Mouse (Mus musculus) brain, embryonic 14.5 days (tissue): ENCODE measurements at regions not wholly inside any gene's neighbourhood (a gene's known extent, or its start where the extent isn't known, plus 50 kb on each side); places are given as distances from the start of the nearest gene placed in this dataset.
A peak's percentile ranks its signal among the peaks of the same experiment; 100 is the strongest.

Source experiments
- DNase-seq: peaks from one replicate; pipeline ENCODE4 v3.0.0-alpha.2; 2011; ENCODE audit warnings: low read depth
- CTCF ChIP-seq: fragments of 200-500 bp; IDR thresholded peaks from 2 replicates; pipeline ENCODE4 v1.5.1; 2012; ENCODE audit warnings: inconsistent platforms, mild to moderate bottlenecking, moderate library complexity, borderline replicate concordance; ENCODE audit not compliant: insufficient read depth, insufficient read length; ENCODE audit errors: extremely low read depth
- POLR2A ChIP-seq: fragments of 200-500 bp; IDR thresholded peaks from 2 replicates; pipeline ENCODE4 v1.6.1; 2012; ENCODE audit warnings: mild to moderate bottlenecking, inconsistent platforms, borderline replicate concordance; ENCODE audit not compliant: poor library complexity, insufficient read depth, insufficient read length, severe bottlenecking; ENCODE audit errors: extremely low read depth

- no peak for DNase-seq
- TF ChIP-seq CTCF (no peak), POLR2A (no peak)
Measured at GRCm38 (mm10) chr14:100570026-100570425, 285.5 kb upstream of the Klf12 start.

GRCm38 (mm10) chr14:100561884-100562283, 277.4 kb upstream of the Klf12 start:
- no peak for TF ChIP-seq CTCF
- DNase-seq, result no peak

DNA sequence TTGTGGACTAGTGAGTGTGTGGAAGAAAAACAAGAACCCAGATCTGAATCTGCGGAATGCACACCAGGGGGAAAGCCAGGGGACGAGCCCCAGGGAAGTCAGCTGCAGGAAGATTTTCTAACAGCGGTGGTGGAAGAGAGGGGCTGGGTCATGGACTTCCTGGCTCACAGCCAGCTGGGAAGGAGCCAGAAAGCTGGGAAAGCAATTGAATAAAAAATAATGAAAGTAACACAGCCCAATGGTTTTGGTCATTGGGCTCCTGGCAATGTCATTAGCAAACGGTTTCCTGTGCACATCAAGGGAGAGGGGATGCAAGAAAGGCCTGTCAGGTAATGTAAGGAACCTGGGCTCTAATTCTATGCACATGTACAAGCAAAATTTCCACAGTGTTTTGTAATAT, 273.9 kb upstream of the Klf12 start:
- DNase-seq, result peak; percentile 84
- no peak for TF ChIP-seq CTCF

- no peak for DNase-seq
- no peak for TF ChIP-seq CTCF
- no peak for TF ChIP-seq POLR2A
Measured at GRCm38 (mm10) chr14:100552466-100552865, 268.0 kb upstream of the Klf12 start.

DNA sequence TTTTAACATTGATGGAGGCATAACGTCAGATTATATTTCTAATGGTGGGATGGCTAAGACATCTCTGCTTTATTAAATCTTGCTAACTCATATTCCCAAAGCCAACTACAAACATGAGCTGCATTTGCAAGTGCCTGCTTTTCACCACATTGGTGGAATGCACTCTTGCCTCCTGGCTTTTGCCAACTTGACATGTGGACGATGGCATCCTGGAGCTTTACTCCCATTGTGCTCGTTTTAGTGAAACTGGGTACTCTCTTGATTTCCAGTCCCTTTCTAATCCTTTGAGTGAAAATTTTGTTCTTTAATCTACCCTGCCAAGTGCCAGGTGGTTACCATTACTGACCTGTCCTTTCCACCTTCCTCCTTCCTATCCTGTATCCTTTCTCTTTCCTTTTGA, 265.8 kb upstream of the Klf12 start:
- DNase-seq, result no peak
- TF ChIP-seq POLR2A (no peak), CTCF (no peak)

GRCm38 (mm10) chr14:100530217-100530616, 245.7 kb upstream of the Klf12 start:
- DNase-seq, result no peak
- TF ChIP-seq POLR2A, result no peak

- DNase-seq, result no peak
- TF ChIP-seq POLR2A (no peak), CTCF (no peak)
Measured at GRCm38 (mm10) chr14:100529758-100530157, 245.3 kb upstream of the Klf12 start.

DNA sequence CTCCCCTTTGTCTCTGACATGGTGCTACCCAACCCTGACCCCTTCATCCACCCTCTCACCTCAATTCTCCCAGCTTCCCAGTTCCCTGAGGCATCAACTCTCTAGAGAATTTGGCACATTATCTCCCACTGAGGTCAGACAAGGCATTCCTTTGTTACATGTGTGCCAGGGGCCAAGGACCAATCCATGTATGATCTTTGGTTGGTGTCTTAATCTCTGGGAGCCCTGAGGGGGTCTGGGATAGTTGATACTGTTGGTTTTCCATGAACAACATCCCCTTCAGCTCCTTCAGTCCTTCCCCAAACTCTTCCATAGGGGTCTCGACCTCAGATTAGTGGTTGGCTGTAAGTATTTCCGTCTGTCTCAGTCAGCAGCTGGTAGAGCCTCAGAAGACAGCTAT, 224.9 kb upstream of the Klf12 start:
- TF ChIP-seq POLR2A, result no peak
- no peak for TF ChIP-seq CTCF
- DNase-seq, result no peak

- DNase-seq, result no peak
- TF ChIP-seq POLR2A (no peak), CTCF (no peak)
Measured at GRCm38 (mm10) chr14:100508087-100508486, 223.6 kb upstream of the Klf12 start.

- TF ChIP-seq CTCF, result no peak
- no peak for TF ChIP-seq POLR2A
- DNase-seq, result no peak
Measured at GRCm38 (mm10) chr14:100507616-100508015, 223.1 kb upstream of the Klf12 start.

DNA sequence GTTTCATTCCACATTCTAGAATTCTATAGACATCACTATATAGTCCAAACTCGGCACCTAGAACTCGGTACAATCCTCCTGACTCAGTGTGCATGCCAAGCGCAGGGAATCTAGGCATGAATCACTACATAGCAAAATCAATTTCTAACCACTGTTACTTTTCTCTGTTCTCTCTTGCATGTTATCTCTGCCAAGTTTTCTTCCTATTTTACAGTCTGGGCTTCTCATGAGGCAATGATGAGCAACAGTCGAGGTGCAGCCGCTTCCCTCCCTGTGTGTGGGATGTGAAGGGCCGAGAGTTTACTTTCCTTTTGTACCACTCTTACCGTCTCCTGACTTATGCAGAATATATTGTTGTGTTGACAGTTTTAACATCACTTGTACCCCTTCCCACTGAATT, 204.4 kb upstream of the Klf12 start:
- DNase-seq, result no peak
- no peak for TF ChIP-seq POLR2A
- TF ChIP-seq CTCF, result no peak

DNA sequence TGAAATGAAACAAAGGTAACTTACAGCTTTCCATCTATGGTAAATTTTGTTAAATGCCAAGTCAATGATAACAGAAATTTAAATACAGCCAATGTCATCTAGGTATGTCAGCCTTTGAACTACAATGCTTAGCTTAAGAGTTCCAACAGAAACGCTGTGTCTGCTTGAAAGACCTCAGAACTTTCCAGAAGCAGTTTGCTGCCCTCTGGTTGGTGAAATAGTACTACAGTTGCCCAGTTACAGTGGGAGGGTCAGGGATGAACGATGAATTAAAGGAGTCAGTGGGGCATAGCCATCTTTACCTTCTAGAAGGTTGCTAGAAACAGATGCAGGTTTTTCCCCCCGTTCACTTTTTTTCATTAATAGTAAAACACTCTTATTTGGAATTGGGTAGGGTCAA, 201.0 kb upstream of the Klf12 start:
- TF ChIP-seq POLR2A, result no peak
- TF ChIP-seq CTCF, result peak; percentile 27; the same call in 1 of the 2 replicates
- no peak for DNase-seq

DNA sequence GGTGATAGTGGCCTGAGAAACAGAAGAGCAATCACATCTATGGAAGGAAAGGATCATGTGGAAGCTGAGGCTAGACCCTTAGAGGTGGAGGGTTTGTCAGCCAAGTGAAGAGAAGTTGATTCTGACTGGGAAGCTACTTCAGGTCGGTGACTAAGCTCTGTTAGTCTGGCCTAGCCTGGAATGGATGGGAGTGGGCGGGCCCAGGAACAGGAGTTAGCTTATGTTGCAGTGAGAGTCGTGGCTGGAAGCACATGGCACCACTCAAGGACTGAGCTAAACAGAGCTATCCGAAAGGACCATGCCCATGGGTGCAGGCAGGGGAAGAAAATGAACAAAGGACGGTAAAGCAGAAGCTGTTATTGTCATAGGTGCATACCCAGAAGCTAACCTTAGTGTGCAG, 199.6 kb upstream of the Klf12 start:
- TF ChIP-seq POLR2A (no peak), CTCF (no peak)
- DNase-seq, result no peak
